Mouse (Mus musculus) spleen, adult 18-20 months (tissue): ENCODE data around the gene Olfr67.
"Not testable (repeated sequence)": the region's sequence is repeated elsewhere in the genome, so short reads cannot be mapped to it uniquely, and the experiment has no call there.

ENCODE experiments used
- DNase-seq, 2 experiments: peaks; one replicate each; pipeline ENCODE4 v3.0.0; 2022; ENCODE audit warnings: mixed read lengths in 2 of 2

Olfr67 gene

DNA sequence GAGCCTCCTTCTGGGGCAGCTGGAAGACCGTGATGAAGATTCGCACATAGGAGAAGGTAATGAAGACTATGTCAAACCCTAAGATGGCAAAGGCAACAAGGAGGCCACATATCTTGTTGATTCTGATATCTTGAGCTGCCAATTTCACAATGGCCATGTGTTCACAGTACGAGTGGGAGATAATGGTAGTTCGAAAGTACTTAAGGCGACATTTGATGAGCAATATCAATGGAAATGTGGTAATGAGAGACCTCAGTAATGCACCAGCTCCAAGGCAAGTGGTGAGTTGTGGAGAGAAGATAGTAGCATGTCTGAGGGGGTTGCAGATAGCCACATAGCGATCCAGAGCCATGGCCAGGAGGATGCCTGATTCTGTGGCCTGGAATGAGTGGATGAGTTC, 23.9 kb downstream of the Olfr67 start:
- not testable (repeated sequence) for DNase-seq

DNA sequence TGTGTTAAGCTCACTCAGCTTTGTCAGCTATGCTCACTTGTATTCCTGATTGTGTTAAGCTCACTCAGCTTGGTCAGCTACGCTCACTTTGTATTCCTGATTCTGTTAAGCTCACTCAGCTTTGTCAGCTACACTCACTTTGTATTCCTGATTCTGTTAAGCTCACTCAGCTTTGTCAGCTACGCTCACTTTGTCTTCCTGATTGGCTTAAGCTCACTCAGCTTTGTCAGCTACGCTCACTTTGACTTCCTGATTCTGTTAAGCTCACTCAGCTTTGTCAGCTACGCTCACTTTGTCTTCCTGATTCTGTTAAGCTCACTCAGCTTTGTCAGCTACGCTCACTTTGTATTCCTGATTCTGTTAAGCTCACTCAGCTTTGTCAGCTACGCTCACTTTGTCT, 29.4 kb downstream of the Olfr67 start:
- DNase-seq = not testable (repeated sequence)

DNA sequence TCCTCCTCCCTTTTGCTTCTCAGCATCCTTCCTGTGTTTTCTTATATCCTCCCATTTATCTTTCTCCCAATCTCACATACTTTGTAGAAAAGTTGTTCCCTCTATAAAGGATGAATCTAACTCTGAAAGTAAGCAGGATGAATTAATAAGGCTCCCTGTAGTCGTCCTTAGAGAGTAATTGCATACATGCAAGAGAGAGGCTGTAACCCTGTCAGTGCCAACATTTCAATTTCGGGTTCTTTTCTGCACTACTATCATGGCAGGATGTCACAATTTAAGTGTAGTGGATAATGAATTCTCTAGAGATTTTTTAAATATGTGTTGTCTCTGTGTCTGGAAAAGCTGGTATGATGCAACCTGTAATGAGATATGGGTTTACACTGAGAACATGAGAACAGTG, 34.4 kb downstream of the Olfr67 start, which contains the start of gene Olfr630:
TSS of gene Olfr630 (minus strand) at position 101 of the 400 bp plus-strand sequence.
- no peak for DNase-seq

DNA sequence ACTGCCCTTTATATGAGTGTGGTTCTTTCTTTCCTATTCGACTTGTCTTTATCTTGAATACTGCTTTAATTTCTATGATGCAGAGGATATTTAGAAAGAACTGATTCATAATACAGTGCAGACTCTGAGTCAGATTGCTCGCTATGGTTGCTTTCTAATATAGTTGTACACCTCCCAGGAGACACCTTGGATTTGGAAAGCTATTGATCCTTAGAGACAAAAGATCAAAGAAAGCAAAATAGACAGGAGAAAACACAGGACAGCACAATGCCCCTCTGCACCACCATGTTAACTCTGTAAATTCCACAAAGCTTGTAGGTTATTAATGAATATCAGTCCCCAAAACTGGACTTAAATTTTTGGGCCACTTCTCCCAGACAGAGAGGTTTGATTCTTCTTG, 46.8 kb downstream of the Olfr67 start, which contains the start of gene Olfr629:
TSS of gene Olfr629 (minus strand) at position 101 of the 400 bp plus-strand sequence.
- no peak for DNase-seq
